ENCODE assay signal across 8 mouse cellular contexts in genomic region chr6:120821715-120822114, GRCm38 (mm10). TPM values are rescaled to one million over a fixed set of nuclear protein-coding genes. Genes with fewer than 3 reads are reported as not detected.
A peak's percentile ranks its signal among the peaks of the same experiment; 100 is the strongest.
DNase-seq lines count a peak whose midpoint lies in the region; ATAC-seq and TF ChIP-seq lines count a peak whose summit lies in the region.

No protein-coding gene starts in this region.

- H3K4me1 ChIP-seq in lung, embryonic 14.5 days (ENCODE audit: insufficient read depth) = peaks cover 6% of the 10 kb centered on the region; the same call in 1 of the 2 replicates
- peaks cover 10% of the 10 kb centered on the region for H3K4me1 ChIP-seq in embryonic facial prominence, embryonic 14.5 days (ENCODE audit: control insufficient read depth, insufficient read depth, low read length)
- peaks cover 12% of the 10 kb centered on the region for H3K4me1 ChIP-seq in limb, embryonic 10.5 days
- peaks cover 31% of the 10 kb centered on the region for H3K4me1 ChIP-seq in neural tube, embryonic 15.5 days

- no peaks in the 10 kb centered on the region for H3K9me3 ChIP-seq in lung, embryonic 14.5 days (ENCODE audit: low read depth, low read length)
- H3K9me3 ChIP-seq in embryonic facial prominence, embryonic 14.5 days (ENCODE audit: control insufficient read depth, low read length) = no peaks in the 10 kb centered on the region
- H3K9me3 ChIP-seq in limb, embryonic 10.5 days (replicated peaks) = no peaks in the 10 kb centered on the region
- H3K9me3 ChIP-seq in neural tube, embryonic 15.5 days (replicated peaks) = no peaks in the 10 kb centered on the region

- no peak for ATAC-seq in lung, embryonic 14.5 days (ENCODE audit: insufficient read depth)
- no peak for ATAC-seq in embryonic facial prominence, embryonic 14.5 days (ENCODE audit: low read depth)
- no peak for ATAC-seq in neural tube, embryonic 15.5 days (ENCODE audit: low FRiP score)
- no peak for ATAC-seq in erythroid progenitor cell, adult 5-6 weeks (replicated peaks; ENCODE audit: low FRiP score, poor library complexity, severe bottlenecking)

- H3K36me3 ChIP-seq in lung, embryonic 14.5 days (ENCODE audit: insufficient read depth) = peaks cover 23% of the 10 kb centered on the region
- peaks cover 19% of the 10 kb centered on the region for H3K36me3 ChIP-seq in embryonic facial prominence, embryonic 14.5 days (ENCODE audit: control insufficient read depth, insufficient read depth, low read length)
- peaks cover 28% of the 10 kb centered on the region for H3K36me3 ChIP-seq in limb, embryonic 10.5 days
- peaks cover 20% of the 10 kb centered on the region for H3K36me3 ChIP-seq in neural tube, embryonic 15.5 days

- no peak for DNase-seq in lung, embryonic 14.5 days
- DNase-seq in lung, postnatal 4 days = no peak
- DNase-seq in embryonic facial prominence, embryonic 14.5 days (ENCODE audit: low spot score) = no peak
- no peak for DNase-seq in limb, embryonic 10.5 days (ENCODE audit: low spot score)
- DNase-seq in right cerebral cortex, postnatal 36 days (ENCODE audit: low spot score in 2 of 2) = no peak
- DNase-seq in layer of hippocampus, adult 9-10 months (ENCODE audit: low spot score) = no peak

- H3K27ac ChIP-seq in lung, embryonic 14.5 days (ENCODE audit: low read depth) = no peak overlapping the region
- H3K27ac ChIP-seq in embryonic facial prominence, embryonic 14.5 days (replicated peaks; ENCODE audit: low read depth, low read length) = no peak overlapping the region; the same call in 1 of the 2 replicates
- H3K27ac ChIP-seq in limb, embryonic 10.5 days = no peak overlapping the region
- H3K27ac ChIP-seq in neural tube, embryonic 15.5 days (replicated peaks) = peak overlapping the region; percentile 91; the same call in 1 of the 2 replicates

- WGBS in lung, embryonic 14.5 days = 51% methylated on average over 5 of the region's 5 CpGs
- WGBS in embryonic facial prominence, embryonic 14.5 days = 49% methylated on average over 5 of the region's 5 CpGs
- 61% methylated on average over 5 of the region's 5 CpGs for WGBS in limb, embryonic 10.5 days
- WGBS in neural tube, embryonic 15.5 days = 60% methylated on average over 5 of the region's 5 CpGs

- no peaks in the 10 kb centered on the region for H3K27me3 ChIP-seq in lung, embryonic 14.5 days (ENCODE audit: insufficient read depth, low read length)
- H3K27me3 ChIP-seq in embryonic facial prominence, embryonic 14.5 days (replicated peaks; ENCODE audit: control insufficient read depth, insufficient read depth, low read length) = no peaks in the 10 kb centered on the region
- H3K27me3 ChIP-seq in limb, embryonic 10.5 days (ENCODE audit: low read depth, poor library complexity, severe bottlenecking) = no peaks in the 10 kb centered on the region
- no peaks in the 10 kb centered on the region for H3K27me3 ChIP-seq in neural tube, embryonic 15.5 days (replicated peaks)

- peak overlapping the region; percentile 72 for H3K4me3 ChIP-seq in lung, embryonic 14.5 days (ENCODE audit: low read depth, low read length)
- peak overlapping the region; percentile 96 for H3K4me3 ChIP-seq in embryonic facial prominence, embryonic 14.5 days (ENCODE audit: low read depth, low read length)
- peak overlapping the region; percentile 95 for H3K4me3 ChIP-seq in limb, embryonic 10.5 days
- H3K4me3 ChIP-seq in neural tube, embryonic 15.5 days (replicated peaks) = peak overlapping the region; percentile 98

- H3K9ac ChIP-seq in lung, embryonic 14.5 days = peak overlapping the region; percentile 68
- peak overlapping the region; percentile 84 for H3K9ac ChIP-seq in embryonic facial prominence, embryonic 14.5 days (ENCODE audit: low read depth, low read length)
- peak overlapping the region; percentile 78 for H3K9ac ChIP-seq in neural tube, embryonic 15.5 days (replicated peaks)

- peak overlapping the region; percentile 75 for H3K4me2 ChIP-seq in lung, embryonic 14.5 days
- H3K4me2 ChIP-seq in embryonic facial prominence, embryonic 14.5 days (ENCODE audit: low read depth, low read length) = peak overlapping the region; percentile 69
- H3K4me2 ChIP-seq in neural tube, embryonic 15.5 days = peak overlapping the region; percentile 75

- no peak for TF ChIP-seq CTCF in lung, embryonic 14.5 days (IDR thresholded peaks at IDR 0.05; ENCODE audit: low read depth)

RNA-seq across cellular contexts. Expression of gene Atp6v1e1, which starts 0.9 kb away (rescaled TPM):
- polyA plus RNA-seq in lung, embryonic 14.5 days (2014; fragmentation: Nextera tagmentation; extraction: Ambion mirVana) = 92.1 and 92.3 TPM in 2 replicates
- 128 and 141 TPM in 2 replicates for polyA plus RNA-seq in embryonic facial prominence, embryonic 14.5 days (2014; fragmentation: Nextera tagmentation; extraction: Ambion mirVana)
- polyA plus RNA-seq in limb, embryonic 10.5 days (2016; fragmentation: Nextera tagmentation; extraction: Ambion mirVana) = 99.9 and 112 TPM in 2 replicates
- 283 and 326 TPM in 2 replicates for polyA plus RNA-seq in neural tube, embryonic 15.5 days (2015; fragmentation: Nextera tagmentation; extraction: Ambion mirVana)
- 87.2 and 135 TPM in 2 replicates for total RNA-seq in erythroid progenitor cell, adult 5-6 weeks (2015; ENCODE audit: low replicate concordance)
- total RNA-seq in erythroid progenitor cell, adult 5-6 weeks (2017; ENCODE audit: low replicate concordance) = 109 and 163 TPM in 2 replicates

RNA-seq across cellular contexts. Expression of gene Bcl2l13, which starts 14.3 kb away (rescaled TPM):
- 34.4 and 34.6 TPM in 2 replicates for polyA plus RNA-seq in lung, embryonic 14.5 days (2014; fragmentation: Nextera tagmentation; extraction: Ambion mirVana)
- polyA plus RNA-seq in embryonic facial prominence, embryonic 14.5 days (2014; fragmentation: Nextera tagmentation; extraction: Ambion mirVana) = 26.2 and 33.3 TPM in 2 replicates
- 45.5 and 49.9 TPM in 2 replicates for polyA plus RNA-seq in limb, embryonic 10.5 days (2016; fragmentation: Nextera tagmentation; extraction: Ambion mirVana)
- polyA plus RNA-seq in neural tube, embryonic 15.5 days (2015; fragmentation: Nextera tagmentation; extraction: Ambion mirVana) = 22.6 and 28.4 TPM in 2 replicates
- 41.8 and 60.8 TPM in 2 replicates for total RNA-seq in erythroid progenitor cell, adult 5-6 weeks (2015; ENCODE audit: low replicate concordance)
- total RNA-seq in erythroid progenitor cell, adult 5-6 weeks (2017; ENCODE audit: low replicate concordance) = 36.0 and 47.5 TPM in 2 replicates

RNA-seq across cellular contexts. Expression of gene Slc25a18, which starts 48.3 kb away (rescaled TPM):
- 0.09 TPM in 2 replicates for polyA plus RNA-seq in lung, embryonic 14.5 days (2014; fragmentation: Nextera tagmentation; extraction: Ambion mirVana)
- polyA plus RNA-seq in embryonic facial prominence, embryonic 14.5 days (2014; fragmentation: Nextera tagmentation; extraction: Ambion mirVana) = 1.0 and 1.2 TPM in 2 replicates
- 0.08 and 0.19 TPM in 2 replicates for polyA plus RNA-seq in limb, embryonic 10.5 days (2016; fragmentation: Nextera tagmentation; extraction: Ambion mirVana)
- polyA plus RNA-seq in neural tube, embryonic 15.5 days (2015; fragmentation: Nextera tagmentation; extraction: Ambion mirVana) = 22.1 and 22.5 TPM in 2 replicates
- total RNA-seq in erythroid progenitor cell, adult 5-6 weeks (2015; ENCODE audit: low replicate concordance) = not detected in 2 replicates
- not detected in 2 replicates for total RNA-seq in erythroid progenitor cell, adult 5-6 weeks (2017; ENCODE audit: low replicate concordance)

Comparison
In these comparisons a context has a peak if more than half of its experiments do, and no peak if none do; other contexts are left out.
1. RNA of gene Slc25a18, which starts 48.3 kb away (polyA plus RNA-seq): 22.1 to 22.5 TPM in neural tube, embryonic 15.5 days; 1.0 to 1.2 TPM in embryonic facial prominence, embryonic 14.5 days, 0.08 to 0.19 TPM in limb, embryonic 10.5 days and 0.09 TPM in lung, embryonic 14.5 days; every median in the first group is over 10 times any median in the second.
2. Peak in every context shown above with its lines, with median percentiles within 50 percentile points of each other: H3K4me2 ChIP-seq, H3K4me3 ChIP-seq and H3K9ac ChIP-seq.